Mouse (Mus musculus) forelimb bud, embryonic 11.5 days (tissue): ENCODE results near the gene Ppp2r3a.

Experiments
- DNase-seq: peaks from one replicate; pipeline ENCODE4 v3.0.0-alpha.2; 2012; ENCODE audit warnings: low read depth, low spot score

The Ppp2r3a gene

DNA sequence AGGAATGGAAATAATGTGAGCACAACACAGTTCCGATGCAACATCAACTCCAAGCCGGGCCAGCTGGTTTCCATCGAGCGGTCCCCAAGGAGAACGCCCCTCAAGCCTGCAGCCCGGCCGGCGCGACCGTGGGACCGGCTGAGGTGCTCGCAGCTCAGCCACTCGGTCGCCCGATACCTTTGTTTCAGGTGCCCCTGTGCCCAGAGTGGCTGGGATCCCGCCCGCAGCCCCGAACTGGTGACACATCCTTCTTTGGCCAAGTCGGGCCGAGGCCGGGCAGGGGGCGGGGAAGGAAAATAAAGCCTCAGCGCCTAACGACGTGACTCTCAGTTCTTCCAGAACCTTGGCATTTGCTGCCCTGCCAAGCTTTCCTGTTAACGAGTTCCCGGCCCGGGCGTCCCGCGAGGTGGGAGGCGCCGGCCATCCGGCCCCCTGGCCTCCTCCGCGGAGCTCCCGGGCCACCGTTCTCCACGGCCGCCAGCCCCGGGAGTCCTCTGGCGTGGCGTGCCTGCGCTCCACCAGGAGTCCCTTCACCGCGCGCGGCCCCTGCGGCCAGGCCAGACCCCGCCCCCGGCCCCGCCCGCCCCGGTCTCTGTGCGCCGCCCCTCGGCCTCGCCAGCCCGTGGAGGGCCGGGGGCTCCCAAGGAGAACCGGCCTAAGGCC lies 483 bp downstream of the Ppp2r3a start:
- peak; percentile 57 for DNase-seq

DNA sequence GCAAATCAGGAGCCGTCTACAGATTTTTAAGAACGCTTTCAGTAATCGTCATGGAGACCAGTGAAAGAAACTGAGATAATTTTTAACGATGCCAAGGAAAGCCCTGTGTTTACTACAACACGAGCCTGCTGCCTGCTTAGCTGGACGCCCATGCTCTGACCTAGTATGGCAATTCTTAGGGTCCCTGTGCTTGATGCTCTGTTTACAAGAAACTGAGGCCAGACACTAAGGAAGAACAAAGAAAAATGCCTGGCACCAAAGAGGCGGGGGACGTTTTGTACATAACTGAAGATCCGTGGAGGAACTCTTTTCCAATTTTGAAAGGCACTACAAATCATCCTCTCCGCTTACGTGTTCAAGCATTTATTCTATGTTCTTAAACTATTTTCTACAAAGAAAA lies 1.1 kb downstream of the Ppp2r3a start:
- peak; percentile 10 for DNase-seq

DNA sequence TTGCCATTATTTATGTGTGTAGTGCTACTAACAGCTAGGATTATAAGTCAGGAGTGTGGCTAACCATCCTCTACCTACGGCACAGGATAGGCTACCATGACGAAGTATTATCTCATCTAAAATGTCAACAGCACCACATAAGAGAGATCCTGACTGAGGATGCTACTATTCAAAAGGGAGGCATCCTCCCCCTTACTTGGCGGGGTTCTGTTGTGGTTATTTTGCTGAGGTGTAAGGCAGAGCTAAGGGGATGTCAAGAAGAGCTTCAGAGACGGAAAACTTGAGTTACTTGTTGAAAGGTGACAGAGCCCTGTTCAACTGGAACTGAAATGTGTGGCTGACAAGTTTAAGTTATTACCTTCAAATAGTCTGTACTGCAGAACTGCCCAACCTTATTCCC lies 2.0 kb downstream of the Ppp2r3a start:
- DNase-seq, result no peak

DNA sequence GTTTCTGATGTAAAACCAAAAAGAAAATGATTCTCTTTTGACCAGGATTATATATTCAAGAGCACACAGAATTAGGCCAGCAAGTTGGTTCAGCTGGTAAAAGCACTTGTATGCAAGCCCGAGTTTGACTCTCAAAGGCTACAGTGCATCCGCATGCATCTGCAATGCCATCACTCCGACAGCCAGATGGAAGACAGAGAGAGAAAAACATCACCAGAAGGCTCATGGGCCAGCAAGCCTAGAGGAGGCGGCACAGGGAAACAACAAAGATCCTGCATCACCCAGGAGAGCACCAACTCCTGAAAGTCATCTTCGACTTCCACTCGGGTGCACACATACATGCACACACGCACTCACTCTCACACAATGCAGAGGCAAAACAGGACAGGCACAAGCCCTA lies 4.1 kb downstream of the Ppp2r3a start:
- no peak for DNase-seq

DNA sequence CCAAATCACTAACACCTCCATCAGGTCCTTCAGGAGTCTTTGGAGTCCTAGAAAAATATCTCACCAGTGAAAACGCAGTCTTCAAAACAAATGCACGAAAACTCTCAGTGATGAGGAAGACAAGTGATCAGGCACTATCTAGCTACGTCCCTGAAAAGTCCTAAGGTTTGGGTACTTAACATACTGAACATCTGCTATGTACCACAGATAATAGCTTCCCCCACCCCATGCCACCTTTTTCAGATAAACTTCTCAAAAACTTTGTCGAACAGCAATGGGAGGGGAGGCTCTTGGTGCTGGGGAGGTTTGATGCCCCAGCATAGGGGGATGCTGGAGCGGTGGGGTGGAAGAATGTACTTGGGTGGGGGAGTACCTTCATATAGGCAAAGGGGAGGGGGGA lies 6.1 kb downstream of the Ppp2r3a start:
- DNase-seq, result no peak

DNA sequence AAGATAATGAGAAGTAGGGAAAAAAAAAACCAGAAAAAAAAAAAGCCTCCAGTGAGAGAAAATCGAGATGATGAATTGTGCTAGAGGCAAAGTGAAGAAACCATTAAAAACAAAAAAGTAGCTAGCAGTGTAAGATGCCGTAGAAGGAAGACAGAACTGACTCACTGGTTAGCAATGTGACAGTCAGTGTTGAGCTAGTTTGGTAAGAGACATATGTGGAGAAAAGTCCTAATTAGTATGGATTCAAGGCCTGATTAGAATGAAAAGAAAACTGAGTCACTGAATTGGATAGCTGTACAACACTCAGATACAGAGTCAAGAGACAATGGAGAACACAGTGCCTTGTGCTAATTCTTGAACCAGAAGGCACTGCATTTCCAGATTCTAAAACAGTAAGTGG lies 7.9 kb downstream of the Ppp2r3a start:
- DNase-seq, result no peak

DNA sequence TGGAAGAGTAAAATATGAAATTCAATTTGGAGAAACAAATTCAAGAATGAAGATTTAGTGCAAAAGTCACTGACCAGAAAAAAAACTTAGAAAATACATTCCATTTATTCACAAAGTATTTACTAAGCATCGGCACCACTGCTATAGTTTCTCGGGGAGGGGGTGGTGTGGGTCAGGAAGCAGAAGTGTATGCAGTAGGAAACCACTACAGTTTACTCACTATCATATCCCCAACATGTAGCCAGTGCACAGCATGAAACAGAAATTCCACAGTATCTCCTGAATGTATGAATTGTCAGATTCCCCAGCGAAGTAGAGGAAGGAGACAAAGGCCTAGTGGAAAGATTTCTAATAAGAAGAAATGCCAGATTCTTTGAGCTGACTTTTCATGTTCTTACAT lies 11.4 kb downstream of the Ppp2r3a start:
- no peak for DNase-seq

DNA sequence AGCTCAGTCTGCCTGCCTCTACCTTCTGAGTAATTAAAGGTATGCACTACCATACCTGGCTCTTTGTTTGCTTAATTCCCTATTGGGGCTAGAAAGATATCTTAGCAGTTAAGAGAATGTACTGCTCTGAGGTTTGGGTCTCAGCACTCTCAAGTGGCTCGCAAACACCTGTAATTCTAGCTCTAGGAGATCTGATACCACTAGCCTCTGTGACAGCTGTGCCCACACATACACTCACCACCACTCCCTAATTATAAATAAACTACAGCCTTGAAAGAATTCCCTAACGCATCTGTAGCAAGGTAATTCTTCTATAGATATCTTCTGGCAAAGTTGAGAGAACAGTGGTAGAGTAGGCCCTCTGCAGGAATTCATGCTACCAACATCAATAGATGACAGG lies 15.8 kb downstream of the Ppp2r3a start:
- no peak for DNase-seq

DNA sequence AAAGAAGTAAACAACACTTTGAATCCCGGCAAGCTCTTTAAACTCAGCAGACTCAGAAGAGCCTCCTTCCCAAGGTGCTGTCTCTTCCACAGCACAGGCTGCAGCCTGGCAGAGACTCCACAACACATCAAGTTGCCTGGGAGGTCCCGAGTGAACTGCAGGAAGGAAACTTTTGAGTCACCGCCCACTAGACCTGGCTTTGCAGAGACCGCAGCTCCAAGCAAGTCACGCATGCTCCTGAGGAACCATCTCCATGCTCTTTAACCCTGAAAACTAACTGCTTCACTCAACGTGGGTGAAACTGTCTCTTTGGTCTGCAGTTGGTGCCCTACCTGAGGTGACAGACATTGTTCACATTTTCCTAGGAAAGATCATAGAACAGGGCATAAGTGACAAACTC lies 19.6 kb downstream of the Ppp2r3a start:
- no peak for DNase-seq

DNA sequence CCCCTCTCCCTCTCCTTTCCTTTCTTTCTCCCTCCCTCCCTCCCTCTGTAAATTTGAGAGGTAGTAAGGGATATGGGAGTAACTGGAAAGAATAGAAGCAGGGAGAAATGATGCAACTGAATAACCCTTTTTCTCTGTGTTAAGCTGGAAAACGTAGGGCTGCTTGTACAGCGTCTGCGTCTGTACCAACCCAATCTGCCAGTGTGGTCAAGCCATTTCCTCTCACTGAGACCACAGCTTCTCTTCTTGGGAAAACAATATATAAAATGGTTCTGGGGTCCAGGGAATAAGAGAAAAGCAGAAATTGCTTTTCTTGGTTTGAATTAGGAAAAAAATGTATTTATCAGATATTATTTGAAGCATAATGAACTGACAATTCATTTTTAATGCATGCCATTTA lies 21.6 kb downstream of the Ppp2r3a start:
- no peak for DNase-seq

DNA sequence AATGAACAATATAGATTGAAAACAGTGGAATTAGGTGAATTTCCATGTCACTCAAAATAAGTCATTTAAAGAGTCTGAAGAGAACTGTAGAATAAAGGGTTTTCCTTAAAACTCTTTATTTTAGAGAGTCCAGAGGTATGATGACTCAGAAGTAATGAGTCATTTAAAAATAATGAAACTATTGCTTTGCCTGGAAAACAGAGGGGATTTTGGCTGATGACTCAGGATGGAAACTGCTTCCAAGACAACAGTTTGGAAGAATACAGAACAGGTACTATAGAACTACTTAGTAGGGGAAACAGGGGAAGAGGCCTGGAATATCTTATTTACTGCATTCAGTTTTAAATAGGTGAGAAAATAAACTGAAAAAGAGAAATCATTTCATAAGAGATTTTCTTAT lies 22.7 kb downstream of the Ppp2r3a start:
- DNase-seq, result no peak

DNA sequence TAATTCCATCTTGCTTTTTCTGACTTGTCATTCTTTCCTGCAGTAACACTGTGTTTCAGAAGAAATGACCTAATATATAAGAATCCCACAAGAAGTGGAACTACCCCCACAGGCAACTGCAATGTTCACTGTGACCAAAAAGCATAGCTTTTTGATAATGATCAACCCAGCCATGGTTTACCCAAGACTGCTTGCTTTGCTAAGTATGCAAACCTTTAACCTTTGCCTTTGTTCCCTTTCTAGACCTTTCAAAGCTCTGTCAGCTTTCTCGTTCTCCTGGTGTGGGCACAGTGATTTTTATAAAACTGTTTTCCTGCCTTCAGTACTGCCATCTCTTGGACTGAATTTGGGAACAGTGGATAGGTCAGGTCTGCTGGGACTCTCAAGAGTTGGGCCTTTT lies 43.6 kb downstream of the Ppp2r3a start:
- DNase-seq, result no peak

DNA sequence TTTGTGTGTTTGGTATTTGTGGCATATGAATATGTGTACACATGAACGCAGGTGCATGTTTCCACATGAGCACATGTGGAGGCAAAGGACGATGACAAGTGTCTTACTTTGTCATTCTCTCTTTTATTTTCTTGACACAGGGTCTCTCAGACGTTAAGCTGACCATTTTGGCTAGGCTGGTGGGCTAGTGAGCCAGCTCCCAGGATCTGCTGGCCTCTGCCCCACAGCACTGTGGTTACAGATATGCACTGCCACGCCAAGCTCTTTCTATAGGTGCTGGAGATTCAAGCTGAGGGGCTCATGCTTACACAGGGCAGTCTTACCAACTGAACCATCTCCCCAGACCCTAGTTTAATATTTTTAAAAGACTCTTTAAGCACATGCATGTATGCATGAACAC lies 45.1 kb downstream of the Ppp2r3a start:
- DNase-seq, result no peak

DNA sequence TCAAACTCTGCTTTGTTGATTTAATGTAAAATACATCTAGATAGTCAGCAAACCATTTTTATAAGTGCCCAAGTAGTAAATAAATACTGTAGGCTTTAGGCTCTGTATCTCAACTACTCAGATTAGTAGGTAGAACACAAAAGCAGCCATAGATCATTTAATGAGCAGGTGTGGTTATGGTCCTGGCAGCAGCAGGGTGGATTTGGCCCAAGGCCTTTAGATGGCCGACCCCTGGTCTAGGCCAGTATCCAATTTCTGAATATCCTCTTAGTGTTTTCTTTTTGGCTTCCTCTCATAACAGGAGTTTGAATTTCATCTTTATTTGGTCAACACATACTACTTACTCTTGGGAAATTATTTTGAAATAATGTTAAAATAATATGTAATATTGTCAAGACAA lies 46.4 kb downstream of the Ppp2r3a start:
- DNase-seq, result no peak

DNA sequence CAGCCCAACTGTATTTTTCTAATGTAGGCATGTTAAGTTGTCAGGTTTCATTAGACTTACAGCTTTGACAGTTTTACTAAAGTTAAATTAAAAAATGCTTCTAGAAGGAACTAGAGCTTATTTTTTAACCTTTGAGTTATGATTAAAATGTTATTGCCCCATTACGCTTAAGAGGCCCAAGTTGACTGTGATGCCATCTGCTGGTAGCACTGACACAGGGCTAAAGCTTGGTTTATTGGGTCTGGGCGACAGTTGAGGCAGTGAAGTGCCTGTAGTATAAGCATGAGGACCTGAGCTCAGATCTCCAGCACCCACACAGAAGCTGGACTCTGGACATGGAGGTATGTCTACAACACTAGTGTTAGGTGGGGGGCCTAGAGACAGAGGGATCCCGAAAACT lies 47.5 kb downstream of the Ppp2r3a start:
- DNase-seq, result no peak

DNA sequence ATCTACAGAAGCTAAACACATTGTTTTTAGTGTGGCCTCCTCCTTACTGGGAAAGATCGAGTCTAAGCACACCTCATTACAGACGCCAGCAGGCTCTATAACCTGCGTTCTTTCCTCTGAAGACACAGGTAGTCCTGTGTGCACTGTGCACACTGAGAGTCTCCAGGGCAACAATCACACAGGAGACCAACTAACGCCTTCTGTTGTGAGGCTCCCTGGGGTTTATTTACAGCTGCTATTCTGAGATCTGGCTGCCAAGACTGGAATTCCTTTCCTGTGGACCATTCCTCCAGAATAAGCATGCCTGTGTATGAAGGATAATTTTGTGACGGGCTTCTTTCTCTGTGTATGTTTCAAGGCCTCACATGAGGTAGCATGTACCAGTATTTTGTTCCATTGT lies 51.0 kb downstream of the Ppp2r3a start:
- DNase-seq, result peak; percentile 69

DNA sequence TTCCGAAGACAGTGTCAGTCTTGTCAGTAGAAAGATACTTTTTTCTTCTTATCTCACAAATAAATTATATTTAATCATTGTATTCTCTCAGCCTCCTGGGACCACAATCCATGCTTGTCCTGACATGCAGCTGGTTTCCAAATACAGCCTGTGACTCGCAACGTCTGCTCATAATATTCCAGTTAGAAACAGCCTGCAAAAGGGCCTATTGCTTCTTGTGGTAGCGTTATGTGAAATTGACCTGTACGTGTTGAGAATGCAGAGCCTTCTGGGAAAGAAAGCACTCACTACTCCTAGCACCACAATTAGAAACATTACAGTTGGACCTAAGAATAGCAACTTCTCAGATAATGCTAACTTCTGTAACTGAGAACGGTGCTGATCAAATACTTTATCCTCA lies 52.8 kb downstream of the Ppp2r3a start:
- no peak for DNase-seq

DNA sequence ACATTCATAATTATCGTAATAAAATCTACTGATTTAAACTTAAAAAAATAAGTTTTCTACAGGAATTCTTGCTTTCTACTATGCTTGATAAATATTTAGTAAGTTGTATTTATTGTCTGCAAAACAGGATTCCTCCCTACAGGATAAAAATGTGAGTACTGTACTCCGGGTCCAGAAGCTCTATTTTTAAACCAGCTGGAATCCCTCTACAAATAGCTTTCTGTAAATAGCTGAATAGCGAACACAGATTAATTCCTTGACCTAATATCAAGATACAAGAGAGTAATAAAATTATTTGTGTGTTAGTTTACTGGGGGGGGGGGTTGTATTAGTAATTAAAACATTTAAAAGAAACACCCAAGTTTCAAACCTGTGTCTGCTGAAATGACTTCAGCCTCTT lies 53.3 kb downstream of the Ppp2r3a start:
- no peak for DNase-seq

DNA sequence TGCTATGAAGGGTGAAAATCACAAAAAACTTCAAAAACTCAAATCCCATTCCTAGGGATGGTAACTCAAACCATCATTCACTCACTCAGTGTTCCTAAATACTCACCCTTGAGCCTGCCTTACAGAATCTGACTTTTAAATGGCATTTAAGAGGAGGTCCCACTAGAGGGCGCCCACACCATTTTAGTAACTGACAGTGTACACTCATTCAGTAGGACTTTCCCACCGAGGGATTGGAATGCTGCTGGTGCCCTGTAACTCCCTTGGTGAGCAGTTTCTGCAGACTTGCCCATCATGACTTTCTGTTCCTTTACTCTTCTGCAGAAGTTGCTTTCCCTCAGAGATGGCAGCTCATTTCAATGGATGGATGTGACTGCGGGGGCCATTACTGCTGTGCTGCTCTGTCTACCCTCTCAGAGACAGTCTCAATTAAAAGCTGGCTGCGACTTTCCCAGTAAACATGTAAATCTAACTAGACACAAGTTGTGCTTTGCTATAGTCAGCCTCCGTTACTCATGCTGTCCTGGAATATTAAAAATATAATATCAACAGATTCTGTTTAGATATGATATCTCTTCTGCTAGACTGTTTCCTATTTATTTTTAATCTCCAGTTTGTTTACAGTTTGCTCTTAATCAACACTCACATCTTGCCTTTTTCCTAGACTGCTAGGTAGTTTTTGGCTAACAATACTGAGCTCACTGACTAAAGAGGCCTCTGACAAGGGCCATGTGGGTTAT lies 69.5 kb downstream of the Ppp2r3a start:
- DNase-seq, result peak; percentile 88

DNA sequence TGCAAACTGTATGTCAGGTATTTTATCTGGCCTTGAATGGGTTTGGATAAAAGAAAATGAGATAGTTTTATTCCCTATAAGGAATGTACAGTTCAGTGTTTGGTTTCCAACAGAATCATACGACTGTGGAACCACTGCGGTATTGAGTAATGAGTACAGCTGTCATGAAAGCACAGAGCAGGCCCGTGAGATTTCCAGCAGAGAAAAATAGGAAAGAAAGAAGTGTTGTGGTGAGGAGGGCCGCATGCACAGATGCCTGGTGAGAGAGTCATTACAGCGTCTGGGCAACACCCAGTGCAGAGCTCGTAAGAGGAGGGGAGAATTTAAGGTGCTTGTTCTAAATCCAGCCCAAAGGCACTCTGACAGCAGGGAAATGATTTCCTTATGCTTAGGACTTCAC lies 70.3 kb downstream of the Ppp2r3a start:
- no peak for DNase-seq

DNA sequence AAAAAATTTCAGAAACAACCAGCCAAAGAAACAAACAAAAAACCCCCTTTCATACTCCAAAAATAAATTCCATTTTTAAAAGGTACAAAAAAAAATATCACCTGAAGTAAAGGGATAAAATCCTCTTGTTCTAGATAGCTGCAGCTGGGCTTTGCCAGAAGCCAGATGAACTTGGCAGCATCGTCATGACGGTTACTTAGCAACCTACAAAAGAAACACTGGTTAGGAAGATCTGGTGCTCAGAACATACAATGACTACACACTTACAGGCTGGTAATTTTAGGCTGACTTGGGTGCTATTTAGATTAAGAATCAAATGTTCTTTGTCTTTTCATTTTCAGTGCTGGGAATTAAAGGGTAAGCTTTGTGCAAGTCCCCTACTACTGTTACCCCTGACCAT lies 71.4 kb downstream of the Ppp2r3a start:
- no peak for DNase-seq

DNA sequence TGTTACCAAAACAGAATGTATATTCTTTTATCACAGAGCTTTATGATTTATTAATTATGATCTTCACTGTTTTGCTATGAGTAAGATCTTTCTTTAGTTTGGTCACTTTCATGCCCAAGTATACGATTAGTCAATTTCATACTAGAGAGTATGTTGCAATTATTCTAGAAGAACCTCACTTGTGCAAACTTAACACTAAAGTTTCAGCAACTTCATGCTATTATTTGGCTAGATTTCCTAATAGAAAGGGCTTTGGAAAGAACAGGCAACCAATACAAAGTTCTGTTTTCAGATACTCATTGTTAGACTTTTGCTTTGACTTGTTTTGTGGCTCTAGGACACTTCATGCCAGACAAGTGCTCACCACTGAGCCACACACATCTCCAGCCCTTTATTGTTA lies 91.0 kb downstream of the Ppp2r3a start:
- DNase-seq, result no peak

DNA sequence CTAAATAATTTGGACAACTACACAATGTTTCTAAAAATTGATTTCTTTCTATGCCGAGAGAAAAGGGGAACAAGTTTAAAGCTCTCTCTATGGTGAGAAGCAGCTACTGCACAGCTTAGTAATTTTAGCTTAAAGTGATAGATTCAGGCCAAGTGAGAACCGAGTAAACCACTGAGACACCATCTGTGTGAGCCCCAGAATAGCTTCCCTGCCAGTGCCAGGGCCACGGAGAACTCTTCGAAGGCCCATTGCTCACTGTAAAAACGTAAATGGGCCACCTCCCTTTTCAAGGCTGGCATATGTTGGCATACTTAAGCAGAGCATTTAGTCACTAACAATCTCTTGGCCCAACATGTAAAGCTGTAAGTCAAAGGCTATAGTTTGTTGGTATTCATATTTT lies 91.5 kb downstream of the Ppp2r3a start:
- DNase-seq, result no peak

DNA sequence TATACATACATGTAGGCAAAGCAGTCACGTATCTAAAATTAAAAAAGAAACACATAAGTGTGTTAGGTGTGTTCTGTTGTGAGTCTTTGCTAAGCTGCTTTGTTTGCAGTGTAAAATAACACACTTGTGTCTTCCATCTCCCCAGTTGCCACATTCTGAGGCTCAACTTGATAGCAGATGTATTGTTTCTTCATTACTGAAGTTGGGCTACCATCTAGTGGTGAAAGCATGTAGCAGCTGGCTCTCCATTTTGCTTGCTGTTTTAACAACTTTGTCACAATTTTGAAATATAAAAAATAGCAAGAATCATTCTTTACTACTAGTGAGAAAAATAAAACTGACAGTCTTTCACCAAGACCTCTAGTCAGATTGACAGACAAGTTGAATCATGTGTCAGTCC lies 92.2 kb downstream of the Ppp2r3a start:
- DNase-seq, result peak; percentile 25
